Mouse (Mus musculus) layer of hippocampus, postnatal 14 days (tissue): ENCODE results near the gene Abcf2. TPM values are rescaled to one million over a fixed set of nuclear protein-coding genes. Genes with fewer than 3 reads are reported as not detected.
"Not testable (repeated sequence)": the region's sequence is repeated elsewhere in the genome, so short reads cannot be mapped to it uniquely, and the experiment has no call there.

Source experiments
- DNase-seq, 2 experiments: peaks; one replicate each; pipeline ENCODE4 v3.0.0; 2021 to 2022; ENCODE audit warnings: low spot score in 2 of 2, mixed read lengths in 1 of 2
- total RNA-seq, 2 experiments: library from RNA; stranded (reverse); gene quantifications; 2 replicates each; pipeline ENCODE4 v1.2.3; 2021

Abcf2 gene
- total RNA-seq, 2 experiments from 2014 or later, result 59.9 to 61.5 TPM

- peak in 1 of 2 experiments; percentile 8 for DNase-seq
Measured at GRCm38 (mm10) chr5:24589511-24590500, 12.5 kb upstream of the Abcf2 start.

DNA sequence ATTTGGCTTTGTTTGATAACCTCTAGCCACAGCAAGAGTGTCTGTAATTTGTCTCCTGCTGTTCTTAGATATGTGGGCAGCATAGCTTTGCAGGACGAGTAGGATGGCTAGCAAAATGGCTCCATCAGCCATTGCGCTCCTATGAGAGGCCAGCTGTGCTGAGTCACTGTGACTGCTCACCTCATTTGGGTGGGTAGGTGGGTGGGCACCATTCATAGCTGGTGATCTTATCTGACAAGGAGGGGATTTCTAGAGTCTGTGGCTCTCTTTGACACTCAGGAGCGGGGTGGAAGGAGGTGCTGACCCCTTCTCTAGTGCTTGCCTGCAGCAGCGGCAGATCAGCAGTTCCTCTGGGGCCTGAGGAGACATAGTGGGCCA lies 9.9 kb upstream of the Abcf2 start:
- peak in 1 of 2 experiments; percentile 52 for DNase-seq

GRCm38 (mm10) chr5:24586547-24587199 lies 9.4 kb upstream of the Abcf2 start, which contains the start of gene Chpf2:
Chpf2 (plus strand) TSS chr5:24586741.
- DNase-seq, result peak; percentile 79 to 86

GRCm38 (mm10) chr5:24586106-24586505 lies 8.8 kb upstream of the Abcf2 start:
- DNase-seq, result no peak

DNA sequence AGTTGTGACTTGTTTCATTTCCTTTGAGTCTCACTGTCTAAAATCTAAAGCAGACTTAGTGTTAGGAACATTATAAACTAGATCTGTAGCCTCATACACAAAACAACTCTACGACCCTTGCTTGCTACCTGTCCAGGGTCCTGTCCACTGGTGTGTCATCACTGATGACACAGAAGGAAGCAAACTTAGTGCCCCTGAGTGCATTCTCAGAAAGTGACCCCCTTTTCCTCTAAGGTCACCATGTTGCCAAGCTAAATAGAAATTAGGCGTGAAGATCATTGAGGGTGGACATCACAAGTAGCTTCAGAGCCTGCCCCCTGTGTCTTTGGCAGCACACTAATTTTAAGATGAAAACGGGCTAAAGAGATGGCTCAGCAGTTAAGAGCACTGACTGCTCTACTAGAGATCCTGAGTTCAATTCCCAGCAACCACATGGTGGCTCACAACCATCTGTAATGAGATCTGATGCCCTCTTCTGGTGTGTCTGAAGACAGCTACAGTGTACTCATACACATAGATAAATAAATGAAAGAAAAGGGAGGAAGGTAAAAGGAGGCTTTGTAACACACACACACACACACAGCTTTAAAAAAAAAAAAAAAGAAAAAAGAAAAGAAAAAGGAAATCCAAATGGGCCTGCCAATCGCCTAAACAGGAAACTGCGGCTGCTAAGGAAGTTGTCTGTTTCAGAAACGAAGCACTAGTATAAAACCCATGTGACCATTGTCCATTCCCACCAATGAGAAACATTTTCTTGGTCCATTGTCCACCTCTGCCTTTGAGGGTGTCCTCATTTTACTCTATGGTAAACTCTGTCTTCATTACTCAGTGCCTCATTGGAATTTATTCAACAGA lies 1.1 kb upstream of the Abcf2 start:
- no peak for DNase-seq

DNA sequence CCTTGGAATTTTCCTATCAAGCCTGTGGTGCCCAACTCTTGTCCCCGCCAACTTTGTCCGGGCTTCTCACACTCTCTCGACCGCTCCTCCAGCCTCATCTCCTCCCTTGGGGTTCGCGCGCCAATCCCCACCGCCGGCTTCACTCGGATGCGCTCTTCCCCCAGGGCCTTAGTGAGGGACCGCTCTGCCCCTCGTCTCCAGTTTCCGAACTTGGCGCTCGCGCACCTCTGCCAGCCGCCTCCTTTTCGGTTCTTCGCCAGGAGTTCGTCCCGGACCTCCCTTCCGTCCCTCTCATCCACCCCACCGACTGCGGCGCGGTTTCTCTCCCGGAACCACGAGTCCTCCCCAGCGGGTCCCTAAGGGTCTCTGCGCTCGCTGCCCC lies 475 bp downstream of the Abcf2 start:
- DNase-seq, result no peak

DNA sequence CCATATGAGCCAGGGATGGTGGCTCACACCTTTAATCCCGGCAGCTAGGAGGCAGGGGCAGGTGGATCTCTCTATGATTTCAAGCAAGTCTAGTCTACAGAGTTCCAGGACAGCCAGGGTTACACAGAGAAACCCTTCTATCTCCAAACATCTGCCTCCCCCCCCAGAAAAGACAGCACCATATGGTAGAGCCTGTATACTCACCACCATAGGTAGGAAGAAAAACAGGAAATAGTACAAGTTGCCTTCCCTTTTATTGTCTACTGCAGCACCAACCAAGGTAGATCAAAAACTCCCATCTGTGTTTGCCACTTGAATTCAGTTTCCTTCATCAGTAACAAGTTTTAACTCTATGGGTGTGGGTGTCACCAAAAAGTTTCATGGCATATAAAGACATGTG lies 1.3 kb downstream of the Abcf2 start:
- DNase-seq, result no peak

GRCm38 (mm10) chr5:24556709-24557108 lies 20.6 kb downstream of the Abcf2 start, which contains the start of gene 4931409K22Rik:
4931409K22Rik (minus strand) TSS chr5:24556809.
- no peak for DNase-seq

GRCm38 (mm10) chr5:24555335-24555734 lies 21.9 kb downstream of the Abcf2 start:
- not testable (repeated sequence) for DNase-seq

GRCm38 (mm10) chr5:24553621-24554244 lies 23.5 kb downstream of the Abcf2 start:
- no peak for DNase-seq

- DNase-seq, result no peak
Measured at GRCm38 (mm10) chr5:24551317-24551688, 26.0 kb downstream of the Abcf2 start.

GRCm38 (mm10) chr5:24550598-24551316 lies 26.5 kb downstream of the Abcf2 start:
- peak; percentile 48 to 64 for DNase-seq

- no peak for DNase-seq
Measured at GRCm38 (mm10) chr5:24542643-24543042, 34.6 kb downstream of the Abcf2 start.

DNA sequence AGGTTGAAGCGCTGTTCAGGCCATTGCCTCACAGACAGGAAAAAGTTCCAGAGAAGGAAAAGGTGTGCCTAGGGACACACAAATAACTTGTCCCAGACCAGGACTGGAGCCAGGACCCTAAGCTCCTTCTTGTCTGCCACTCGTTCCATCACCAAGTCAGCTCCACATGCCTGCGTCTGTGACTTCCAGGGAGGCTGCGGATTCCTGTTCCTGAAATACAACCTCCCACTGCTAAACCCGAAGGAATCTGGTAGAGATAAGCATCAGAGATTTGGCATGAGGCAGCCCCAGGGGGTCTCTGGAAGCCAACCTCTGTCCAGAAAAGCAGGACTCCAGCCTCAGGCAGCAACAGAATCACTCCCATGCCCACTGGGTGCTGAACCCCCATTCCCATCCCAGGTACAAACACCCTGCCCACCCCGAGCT lies 36.1 kb downstream of the Abcf2 start:
- DNase-seq, result no peak

DNA sequence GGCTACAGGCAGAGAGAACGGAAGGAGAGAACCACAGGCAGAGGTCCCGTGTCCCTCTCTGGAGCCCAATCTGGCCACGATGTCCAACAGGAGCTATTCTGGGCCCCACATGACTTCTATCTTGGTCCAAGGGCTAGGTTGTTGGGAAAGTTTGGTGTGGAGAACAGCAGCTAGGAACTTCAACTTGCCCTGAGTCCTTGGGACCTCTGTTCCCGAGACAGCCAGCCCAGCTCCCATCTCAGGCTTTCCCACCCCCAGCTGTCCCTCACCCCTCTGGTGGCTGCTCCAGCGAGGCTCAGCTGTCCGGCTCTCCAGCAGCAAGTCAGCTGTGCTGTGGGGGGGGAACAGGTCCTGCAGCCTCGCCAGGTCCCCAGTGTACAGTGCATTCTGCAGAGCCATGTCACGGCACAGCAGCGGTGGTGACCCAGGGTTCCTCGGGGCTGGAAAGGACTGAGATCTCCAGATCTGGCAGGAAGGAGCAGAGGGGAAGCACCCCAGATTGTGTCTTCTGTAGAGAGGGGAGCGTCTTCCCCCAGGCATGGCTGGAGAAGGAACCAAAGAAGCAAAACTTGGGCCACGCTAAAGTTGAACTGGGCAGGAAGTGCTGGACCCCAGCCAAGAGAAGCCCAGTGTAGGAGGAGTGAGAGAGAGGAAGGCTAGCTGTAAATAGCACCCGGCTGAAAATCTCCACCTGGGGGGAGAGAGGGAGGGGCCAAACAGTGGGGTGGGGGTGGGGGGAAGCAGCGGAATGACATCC lies 36.7 kb downstream of the Abcf2 start, which contains the start of gene Asb10:
Gene Asb10, minus strand, starts transcription at position 592 of the 757 bp plus-strand sequence.
- DNase-seq, result peak in 1 of 2 experiments; percentile 34

- DNase-seq, result no peak
Measured at GRCm38 (mm10) chr5:24539571-24540296, 37.5 kb downstream of the Abcf2 start.

DNA sequence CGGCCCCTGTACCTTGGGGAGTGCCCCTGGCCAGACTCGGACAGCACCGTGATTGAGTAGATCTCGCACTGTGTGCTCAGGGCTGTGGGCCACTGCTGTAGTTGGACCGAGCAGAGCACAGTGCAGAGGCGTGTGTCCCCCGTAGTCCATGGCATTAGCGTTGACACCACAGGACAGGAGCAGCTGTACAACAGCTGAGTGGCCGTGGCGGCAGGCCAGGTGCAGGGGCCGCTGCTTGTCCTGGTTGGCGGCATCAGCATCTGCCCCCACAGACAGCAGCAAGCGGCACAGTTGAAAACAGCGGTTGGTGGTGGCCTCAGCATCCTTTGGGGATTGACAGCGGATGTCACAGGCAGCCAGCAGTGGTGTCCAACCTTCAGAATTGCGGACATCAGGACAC lies 39.6 kb downstream of the Abcf2 start:
- no peak for DNase-seq

GRCm38 (mm10) chr5:24536511-24536910 lies 40.8 kb downstream of the Abcf2 start:
- no peak for DNase-seq
